Mouse (Mus musculus) embryo, embryonic 10 days (tissue): ENCODE results near the gene Pigm.
A peak's percentile ranks its signal among the peaks of the same experiment; 100 is the strongest.

Experiments used
- DNase-seq: peaks from one replicate; pipeline ENCODE4 v3.0.0-alpha.2; 2015; ENCODE audit warnings: low spot score

Pigm gene

GRCm38 (mm10) chr1:172413491-172414230 lies 37.3 kb downstream of the Pigm start:
- no peak for DNase-seq

- no peak for DNase-seq
Observed at GRCm38 (mm10) chr1:172414231-172414585, 37.9 kb downstream of the Pigm start.

- no peak for DNase-seq
Observed at GRCm38 (mm10) chr1:172415061-172415460, 38.7 kb downstream of the Pigm start.

GRCm38 (mm10) chr1:172418173-172418572 lies 41.8 kb downstream of the Pigm start:
- DNase-seq: no peak

GRCm38 (mm10) chr1:172418642-172419041 lies 42.3 kb downstream of the Pigm start:
- no peak for DNase-seq

GRCm38 (mm10) chr1:172420181-172420580 lies 43.8 kb downstream of the Pigm start:
- no peak for DNase-seq

GRCm38 (mm10) chr1:172423393-172423792 lies 47.0 kb downstream of the Pigm start:
- no peak for DNase-seq

GRCm38 (mm10) chr1:172426419-172426818 lies 50.1 kb downstream of the Pigm start:
- DNase-seq: no peak

GRCm38 (mm10) chr1:172427841-172428240 lies 51.5 kb downstream of the Pigm start:
- DNase-seq: no peak

GRCm38 (mm10) chr1:172428614-172429013 lies 52.3 kb downstream of the Pigm start:
- no peak for DNase-seq

- peak; percentile 23 for DNase-seq
Observed at GRCm38 (mm10) chr1:172430731-172431220, 54.4 kb downstream of the Pigm start.

GRCm38 (mm10) chr1:172431836-172432586 lies 55.7 kb downstream of the Pigm start:
- DNase-seq: no peak

- DNase-seq: no peak
Observed at GRCm38 (mm10) chr1:172432587-172432955, 56.2 kb downstream of the Pigm start.

GRCm38 (mm10) chr1:172433012-172433850 lies 56.9 kb downstream of the Pigm start:
- DNase-seq: no peak
